Mouse (Mus musculus) embryo, embryonic 10.5 days (tissue): Measurements from ENCODE around the gene Ewsr1.

Experiments
- DNase-seq: peaks from one replicate; pipeline ENCODE4 v3.0.0-alpha.2; 2015; ENCODE audit warnings: low spot score

The Ewsr1 gene

GRCm38 (mm10) chr11:5057856-5058641 is 41.0 kb downstream of the Ewsr1 start, which contains the start of gene Rasl10a:
Gene Rasl10a (plus strand): TSS chr11:5058128.
- peak; percentile 41 for DNase-seq

- no peak for DNase-seq
Observed at GRCm38 (mm10) chr11:5057541-5057855, 41.6 kb downstream of the Ewsr1 start.

- no peak for DNase-seq
Observed at GRCm38 (mm10) chr11:5057064-5057463, 42.0 kb downstream of the Ewsr1 start.

- peak; percentile 46 for DNase-seq
Observed at GRCm38 (mm10) chr11:5055945-5056938, 42.8 kb downstream of the Ewsr1 start.

- no peak for DNase-seq
Observed at GRCm38 (mm10) chr11:5054874-5055273, 44.2 kb downstream of the Ewsr1 start.

GRCm38 (mm10) chr11:5054151-5054550 is 44.9 kb downstream of the Ewsr1 start:
- DNase-seq, result no peak

- DNase-seq, result no peak
Observed at GRCm38 (mm10) chr11:5052200-5052854, 46.7 kb downstream of the Ewsr1 start.

- no peak for DNase-seq
Observed at GRCm38 (mm10) chr11:5051629-5052028, 47.4 kb downstream of the Ewsr1 start.

GRCm38 (mm10) chr11:5046321-5046926 is 52.6 kb downstream of the Ewsr1 start:
- no peak for DNase-seq

- DNase-seq, result no peak
Observed at GRCm38 (mm10) chr11:5042645-5043381, 56.3 kb downstream of the Ewsr1 start.

GRCm38 (mm10) chr11:5041144-5041780 is 57.8 kb downstream of the Ewsr1 start:
- no peak for DNase-seq

- no peak for DNase-seq
Observed at GRCm38 (mm10) chr11:5040585-5040984, 58.5 kb downstream of the Ewsr1 start.

GRCm38 (mm10) chr11:5037146-5037854 is 61.8 kb downstream of the Ewsr1 start:
- DNase-seq, result no peak

GRCm38 (mm10) chr11:5035421-5035820 is 63.6 kb downstream of the Ewsr1 start:
- DNase-seq, result no peak

- DNase-seq, result no peak
Observed at GRCm38 (mm10) chr11:5033136-5033535, 65.9 kb downstream of the Ewsr1 start.

GRCm38 (mm10) chr11:5032706-5033105 is 66.4 kb downstream of the Ewsr1 start:
- no peak for DNase-seq

- no peak for DNase-seq
Observed at GRCm38 (mm10) chr11:5028228-5028627, 70.8 kb downstream of the Ewsr1 start.

GRCm38 (mm10) chr11:5025108-5025507 is 74.0 kb downstream of the Ewsr1 start:
- no peak for DNase-seq
